Mouse (Mus musculus) lung, postnatal 14 days (tissue): Measurements from ENCODE around the gene Wnt11.

ENCODE experiments used
- DNase-seq: peaks from one replicate; pipeline ENCODE4 v3.0.0; 2021

Wnt11 gene

DNA sequence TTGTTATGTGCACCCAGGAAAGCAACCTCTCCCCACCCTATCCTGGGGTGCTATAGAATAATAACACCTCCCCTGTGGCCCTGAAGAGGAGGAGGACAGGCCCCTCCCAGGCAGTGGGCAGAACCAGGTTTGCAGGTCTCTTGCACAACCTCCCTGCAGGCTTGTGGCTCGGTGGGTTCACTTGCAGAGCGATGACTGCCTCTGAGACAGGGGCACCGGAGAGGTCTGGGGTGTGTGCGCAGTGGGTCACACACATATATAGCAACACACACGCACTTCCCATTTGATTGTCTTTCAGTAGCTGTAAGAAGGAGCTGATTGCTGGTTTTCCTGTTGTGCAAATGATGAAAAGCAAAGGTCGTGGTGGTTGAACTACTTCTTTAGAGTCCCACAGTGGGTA, 3.6 kb upstream of the Wnt11 start:
- DNase-seq = no peak

GRCm38 (mm10) chr7:98835519-98836441, 868 bp downstream of the Wnt11 start:
- no peak for DNase-seq

DNA sequence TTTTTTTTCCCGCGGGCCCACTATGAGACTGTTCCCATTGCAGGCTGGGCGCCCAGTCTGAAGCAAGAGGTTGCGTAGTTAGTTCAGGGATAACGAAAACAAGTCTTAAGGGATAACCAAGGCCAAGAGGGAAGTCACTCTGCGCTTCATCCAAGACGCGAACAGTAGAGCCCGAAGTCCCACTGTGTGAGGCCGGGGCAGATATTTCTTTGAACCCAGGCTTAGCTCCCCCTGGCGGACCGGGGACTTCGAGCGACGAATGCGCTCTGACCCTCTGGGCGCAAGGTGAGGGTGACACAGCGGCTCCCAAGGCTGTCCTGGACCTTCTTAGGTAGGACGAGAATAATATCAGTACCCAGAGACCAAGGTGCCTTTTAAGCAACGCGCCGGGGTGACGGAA, 1.7 kb downstream of the Wnt11 start:
- DNase-seq = peak; percentile 86

DNA sequence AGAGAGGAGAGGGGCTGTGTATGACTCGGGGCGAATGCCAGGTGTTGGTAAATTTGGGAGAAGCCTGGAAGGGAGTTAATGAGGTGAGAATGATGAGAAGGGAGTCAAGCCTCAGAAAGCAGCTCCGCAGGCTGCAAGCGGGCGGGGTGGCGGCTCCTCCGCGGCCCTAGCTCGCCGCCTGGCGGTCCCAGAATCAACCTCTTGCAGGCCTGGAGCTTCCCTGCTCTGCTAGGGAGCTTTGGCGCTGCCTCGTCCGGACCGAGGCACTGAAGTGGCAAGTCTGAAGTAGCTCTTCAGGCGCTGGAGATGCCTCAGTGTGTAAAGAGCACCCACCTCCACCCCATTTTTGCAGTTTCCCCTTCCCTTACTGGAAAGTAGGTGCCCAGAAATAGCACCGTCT, 3.0 kb downstream of the Wnt11 start:
- DNase-seq = peak; percentile 88

- peak; percentile 70 for DNase-seq
These were observed 3.8 kb downstream of the Wnt11 start for GRCm38 (mm10) chr7:98838729-98839141.

- no peak for DNase-seq
These were observed 4.4 kb downstream of the Wnt11 start for GRCm38 (mm10) chr7:98839312-98839711.

GRCm38 (mm10) chr7:98840771-98841170, 5.9 kb downstream of the Wnt11 start:
- DNase-seq = no peak

- peak; percentile 52 for DNase-seq
These were observed 6.9 kb downstream of the Wnt11 start for GRCm38 (mm10) chr7:98841802-98842201.

- no peak for DNase-seq
These were observed 8.1 kb downstream of the Wnt11 start for GRCm38 (mm10) chr7:98842997-98843396.

DNA sequence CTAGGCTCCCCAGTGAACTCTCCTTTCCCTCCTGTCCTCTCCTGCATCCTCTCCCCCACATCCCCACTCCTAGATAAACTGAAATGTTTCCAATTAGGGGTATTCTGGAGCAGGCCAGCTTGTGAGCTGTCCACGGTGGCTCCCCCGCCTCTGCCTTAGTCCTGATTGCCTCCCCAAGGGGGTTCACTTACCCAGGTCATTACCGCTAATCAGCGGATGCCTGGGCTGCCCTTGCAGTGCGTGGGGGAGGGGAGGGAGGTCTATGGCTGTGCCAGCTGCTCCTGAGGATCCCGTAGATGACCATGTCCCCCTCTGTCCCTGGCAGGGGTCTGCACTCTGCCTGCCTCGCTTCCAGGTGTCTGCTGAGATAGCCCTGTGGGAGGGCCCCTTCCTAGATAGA, 8.7 kb downstream of the Wnt11 start:
- no peak for DNase-seq

DNA sequence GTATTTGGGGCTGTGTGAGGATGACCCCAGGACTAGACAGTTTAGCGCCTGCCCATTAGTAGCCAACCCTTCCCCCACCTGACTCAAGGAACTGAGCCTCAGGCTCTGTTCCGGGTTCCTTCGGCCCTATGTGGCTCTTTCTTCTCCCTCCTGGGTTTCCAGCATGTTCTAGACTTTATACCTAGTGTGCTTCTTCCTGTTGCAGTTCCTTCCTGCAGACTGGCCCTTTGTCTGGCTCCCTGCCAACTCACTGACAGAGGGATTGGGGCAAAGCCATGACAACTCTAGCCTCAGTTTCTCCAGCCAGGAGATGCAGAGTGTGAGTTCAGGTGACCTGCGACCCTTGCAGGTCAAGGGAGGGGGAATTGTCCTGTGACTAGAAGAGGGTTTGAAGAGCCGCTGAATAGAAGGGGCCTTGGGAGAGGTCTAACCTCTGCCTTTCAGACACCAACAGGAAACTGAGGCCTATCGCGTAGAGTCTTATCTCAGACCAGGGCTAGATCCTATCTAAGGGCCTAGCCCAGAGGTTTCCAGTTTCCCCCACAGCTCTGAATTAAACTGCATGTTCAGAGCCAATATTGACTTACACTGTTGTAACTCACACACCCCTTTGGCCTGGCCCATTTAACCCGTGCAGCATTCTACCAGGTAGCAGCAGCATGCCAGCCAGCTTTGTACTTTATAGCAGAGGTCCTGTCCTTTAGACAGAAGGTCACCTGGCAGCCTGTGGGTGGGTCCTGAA, 14.2 kb downstream of the Wnt11 start:
- peak; percentile 37 for DNase-seq

DNA sequence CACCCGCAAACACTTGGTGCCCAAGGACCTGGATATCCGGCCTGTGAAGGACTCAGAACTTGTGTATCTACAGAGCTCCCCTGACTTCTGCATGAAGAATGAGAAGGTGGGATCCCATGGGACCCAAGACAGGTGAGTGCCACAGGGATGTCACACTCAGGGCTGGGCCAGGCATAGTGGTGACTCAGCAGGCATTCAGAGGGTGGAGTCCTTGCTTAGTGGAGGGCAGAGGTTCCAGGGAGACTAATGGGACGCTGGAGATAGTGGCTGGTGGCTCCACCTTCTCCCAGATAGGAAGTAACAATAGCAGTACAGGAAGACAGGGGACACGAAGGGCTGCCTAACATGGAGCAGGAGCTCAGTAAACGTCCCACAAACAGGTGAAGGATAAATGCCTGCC, 15.5 kb downstream of the Wnt11 start:
- no peak for DNase-seq

DNA sequence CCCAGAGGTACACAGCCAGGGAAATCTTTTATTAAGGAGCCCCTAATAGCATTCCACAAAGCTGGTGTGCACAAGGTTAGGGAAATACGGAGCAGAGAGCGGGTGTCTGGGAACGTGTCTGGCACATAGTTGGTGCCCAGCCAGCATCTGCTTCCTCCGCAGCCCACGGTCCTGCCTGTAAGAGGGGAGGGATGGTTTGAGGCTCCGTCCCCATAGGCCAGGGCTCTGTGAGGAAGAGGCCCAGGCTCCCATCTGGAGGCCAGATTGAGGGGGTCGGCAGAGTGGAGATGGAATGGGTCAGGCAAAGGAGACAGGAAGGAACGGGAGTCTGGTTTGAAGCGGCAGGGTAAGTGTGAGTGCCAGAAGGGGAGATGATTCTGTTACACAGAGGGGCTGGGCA, 16.3 kb downstream of the Wnt11 start:
- DNase-seq = peak; percentile 64

DNA sequence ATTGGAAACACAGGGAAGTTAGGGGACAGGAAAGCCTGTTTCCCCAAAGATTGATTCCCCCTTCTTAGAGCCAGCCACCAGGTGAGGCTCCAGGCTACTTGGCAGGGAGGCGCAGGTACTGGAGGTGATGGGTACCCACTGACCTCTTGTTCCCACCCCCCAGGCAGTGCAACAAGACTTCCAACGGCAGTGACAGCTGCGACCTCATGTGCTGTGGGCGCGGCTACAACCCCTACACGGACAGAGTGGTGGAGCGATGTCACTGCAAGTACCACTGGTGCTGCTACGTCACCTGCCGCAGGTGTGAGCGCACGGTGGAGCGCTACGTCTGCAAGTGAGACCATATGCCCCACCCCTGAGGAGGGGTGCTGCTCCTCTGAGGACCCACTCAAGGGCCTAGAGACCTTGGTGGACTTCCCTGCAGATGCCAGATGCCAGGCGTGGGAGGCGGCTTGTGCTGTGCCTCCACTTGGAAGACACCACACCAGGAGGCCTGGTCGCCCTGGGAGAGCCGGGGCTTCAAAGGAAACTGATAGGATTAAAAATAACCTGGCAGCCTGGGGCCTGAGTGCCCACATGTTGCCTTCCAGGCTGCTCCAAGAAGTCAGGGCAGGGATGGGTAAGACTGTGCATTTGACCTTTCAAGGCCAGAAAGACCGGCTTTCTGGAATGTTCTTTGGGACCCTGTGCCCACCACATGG, 18.2 kb downstream of the Wnt11 start:
- DNase-seq = no peak

DNA sequence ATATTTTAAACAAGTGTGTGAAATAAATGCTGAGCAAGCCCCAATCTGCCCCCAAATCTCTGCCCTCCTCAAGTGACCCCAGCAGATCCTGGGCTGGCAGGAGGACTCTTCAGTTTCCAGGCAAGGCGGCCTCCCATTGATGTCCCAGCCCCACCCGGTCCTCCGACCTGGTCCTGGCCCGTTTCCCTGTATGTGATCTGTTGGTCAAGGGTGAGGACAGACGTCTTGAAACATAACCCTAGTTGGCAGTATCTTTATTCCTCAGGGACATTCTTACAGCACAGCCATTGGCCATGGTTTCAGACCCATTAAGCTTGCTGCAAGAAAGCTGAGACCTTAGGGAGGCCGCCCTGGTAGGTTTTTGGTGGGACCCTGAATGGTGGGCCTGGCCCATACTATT, 18.9 kb downstream of the Wnt11 start:
- no peak for DNase-seq

- no peak for DNase-seq
These were observed 20.5 kb downstream of the Wnt11 start for GRCm38 (mm10) chr7:98855388-98855787.

GRCm38 (mm10) chr7:98856128-98856527, 21.2 kb downstream of the Wnt11 start:
- DNase-seq = no peak

- DNase-seq = no peak
These were observed 22.2 kb downstream of the Wnt11 start for GRCm38 (mm10) chr7:98857094-98857493.

DNA sequence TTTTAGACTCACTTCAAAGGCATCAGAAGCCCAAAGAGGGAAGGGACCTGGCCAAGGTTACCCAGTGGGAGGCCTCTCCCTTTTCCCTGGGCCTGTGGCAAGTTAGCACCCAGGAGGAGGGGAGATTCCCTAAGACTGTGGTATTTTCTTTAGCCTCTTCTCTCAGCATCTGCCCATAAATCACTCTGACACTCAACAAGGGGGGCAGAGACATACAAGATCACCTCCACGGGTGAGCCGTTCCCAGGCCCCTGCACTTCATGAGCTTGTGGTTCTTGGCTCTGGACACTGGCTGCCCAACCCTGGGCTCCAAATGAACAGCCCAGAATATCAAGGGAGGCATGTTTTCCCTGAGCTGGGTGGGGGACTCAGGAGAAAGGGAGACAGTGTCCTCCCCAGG, 26.1 kb downstream of the Wnt11 start:
- DNase-seq = no peak

DNA sequence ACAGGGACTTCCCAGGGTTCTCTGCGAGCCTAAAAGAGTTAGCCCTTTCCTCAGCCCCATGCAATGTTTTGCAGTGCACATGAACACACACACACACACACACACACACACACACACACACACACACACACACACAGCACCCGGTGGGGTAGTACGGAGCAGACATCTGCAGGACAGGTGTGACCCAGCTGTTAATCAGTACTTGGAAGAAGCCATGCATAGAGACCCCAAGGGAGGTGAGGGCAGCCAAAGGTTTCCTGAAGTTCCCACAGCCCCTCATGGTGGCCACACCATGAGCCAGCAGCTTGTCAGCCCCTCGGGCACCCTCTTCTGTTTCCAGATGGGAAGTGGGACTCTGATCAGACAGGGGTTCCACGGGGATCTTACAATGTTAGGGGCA, 28.1 kb downstream of the Wnt11 start:
- no peak for DNase-seq

DNA sequence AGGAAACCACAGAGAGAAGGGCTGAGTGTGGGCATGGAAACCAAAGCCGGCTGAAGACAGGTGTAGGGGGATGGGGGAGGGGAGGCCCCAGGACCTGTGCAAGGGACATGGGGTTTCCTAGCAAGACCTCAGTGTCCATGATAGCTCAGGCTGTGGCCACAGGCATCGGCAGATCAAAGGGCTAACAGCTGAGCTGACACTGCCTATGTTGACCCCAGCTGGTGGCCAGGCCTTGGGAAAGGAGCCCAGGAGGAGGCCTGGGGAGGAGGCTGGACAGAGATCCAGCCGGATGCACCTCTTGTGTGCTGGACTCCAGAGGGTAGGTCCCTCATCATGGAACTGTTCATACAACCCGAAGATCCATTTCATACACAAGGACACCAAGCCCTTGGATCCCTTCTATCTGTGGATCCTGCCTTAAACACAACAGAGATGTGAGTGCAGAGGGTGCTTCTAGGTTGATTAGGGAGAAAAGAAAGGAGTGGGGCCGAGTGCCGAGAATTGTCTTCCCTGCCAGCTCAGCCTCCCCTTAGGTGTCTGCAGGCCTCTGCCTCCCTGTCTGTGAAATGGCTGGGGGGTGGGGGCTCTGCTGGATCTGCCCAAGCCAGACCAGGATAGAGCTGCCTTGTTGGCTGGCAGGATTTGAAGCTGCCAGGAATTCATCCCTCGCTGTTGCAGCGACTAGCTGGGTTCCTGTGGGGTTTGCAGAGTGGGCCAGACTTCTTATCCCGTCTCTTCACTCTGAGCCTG, 29.2 kb downstream of the Wnt11 start:
- DNase-seq = no peak

GRCm38 (mm10) chr7:98867053-98867793, 32.3 kb downstream of the Wnt11 start:
- DNase-seq = no peak
